Mouse (Mus musculus): ENCODE data around the gene Snapc2. TPM values are rescaled to one million over a fixed set of nuclear protein-coding genes. Genes with fewer than 3 reads are reported as not detected.

Snapc2 gene
- polyA plus RNA-seq, 1 experiment, result 19.6 TPM

GRCm38 (mm10) chr8:4258233-4258632 lies 5.4 kb downstream of the Snapc2 start:
- Histone ChIP-seq H3K4me1 (ENCODE audit: control insufficient read depth, insufficient read depth, insufficient read length) (peaks cover 13% of the 10 kb centered on the region), H3K36me3 (ENCODE audit: control insufficient read depth, insufficient read depth, low read length) (peaks cover 12% of the 10 kb centered on the region), H3K27ac (ENCODE audit: insufficient read depth, low read length) (no peak overlapping the region), H3K4me3 (ENCODE audit: extremely low read depth, insufficient read depth, insufficient read length) (peak overlapping the region; percentile 55; the same call in 1 of the 2 replicates), H3K27me3 (ENCODE audit: control insufficient read depth, insufficient read depth, low read length) (no peaks in the 10 kb centered on the region)
- peak in 1 of 2 experiments; percentile 69 for DNase-seq (ENCODE audit: low read depth in 1 of 2, low spot score in 2 of 2)
- WGBS, result 5% methylated on average over 35 of the region's 35 CpGs
- peak; percentile 80; the same call in 1 of the 2 replicates for TF ChIP-seq CTCF (IDR thresholded peaks at IDR 0.05; ENCODE audit: extremely low read depth, insufficient read depth, insufficient read length, insufficient replicate concordance)
- no peak for TF ChIP-seq POLR2A (IDR thresholded peaks at IDR 0.05; ENCODE audit: low read depth, low read length)

- WGBS, result 1% methylated on average over 29 of the region's 32 CpGs
- no peaks in the 10 kb centered on the region for H3K27me3 ChIP-seq (ENCODE audit: control insufficient read depth, insufficient read depth, low read length)
- TF ChIP-seq CTCF (IDR thresholded peaks at IDR 0.05; ENCODE audit: extremely low read depth, insufficient read depth, insufficient read length, insufficient replicate concordance), result no peak
- no peak for TF ChIP-seq POLR2A (IDR thresholded peaks at IDR 0.05; ENCODE audit: low read depth, low read length)
- DNase-seq (ENCODE audit: low read depth in 1 of 2, low spot score in 2 of 2), result no peak
- peak overlapping the region; percentile 55; the same call in 1 of the 2 replicates for H3K4me3 ChIP-seq (ENCODE audit: extremely low read depth, insufficient read depth, insufficient read length)
- H3K27ac ChIP-seq (ENCODE audit: insufficient read depth, low read length), result no peak overlapping the region
- peaks cover 12% of the 10 kb centered on the region for H3K36me3 ChIP-seq (ENCODE audit: control insufficient read depth, insufficient read depth, low read length)
- peaks cover 12% of the 10 kb centered on the region for H3K4me1 ChIP-seq (ENCODE audit: control insufficient read depth, insufficient read depth, insufficient read length)
Measured at GRCm38 (mm10) chr8:4258678-4259077, 5.8 kb downstream of the Snapc2 start.

GRCm38 (mm10) chr8:4259125-4259804 lies 6.4 kb downstream of the Snapc2 start, which contains the start of gene Ctxn1:
TSS of gene Ctxn1 (minus strand) at chr8:4259274.
- DNase-seq (ENCODE audit: low read depth in 1 of 2, low spot score in 2 of 2), result peak; percentile 58 to 94
- 12% methylated on average over 32 of the region's 33 CpGs for WGBS
- peaks cover 11% of the 10 kb centered on the region for H3K4me1 ChIP-seq (ENCODE audit: control insufficient read depth, insufficient read depth, insufficient read length)
- H3K27me3 ChIP-seq (ENCODE audit: control insufficient read depth, insufficient read depth, low read length), result no peaks in the 10 kb centered on the region
- peak within 1 kb of the TSS; percentile 55 for H3K4me3 ChIP-seq (ENCODE audit: extremely low read depth, insufficient read depth, insufficient read length)
- H3K36me3 ChIP-seq (ENCODE audit: control insufficient read depth, insufficient read depth, low read length), result peaks cover 15% of the 10 kb centered on the region
- TF ChIP-seq CTCF (IDR thresholded peaks at IDR 0.05; ENCODE audit: extremely low read depth, insufficient read depth, insufficient read length, insufficient replicate concordance), result no peak
- no peak for TF ChIP-seq POLR2A (IDR thresholded peaks at IDR 0.05; ENCODE audit: low read depth, low read length)
- no peak within 1 kb of the TSS for H3K27ac ChIP-seq (ENCODE audit: insufficient read depth, low read length)

- Histone ChIP-seq H3K4me3 (ENCODE audit: extremely low read depth, insufficient read depth, insufficient read length) (no peak overlapping the region), H3K27ac (ENCODE audit: insufficient read depth, low read length) (no peak overlapping the region), H3K4me1 (ENCODE audit: control insufficient read depth, insufficient read depth, insufficient read length) (peaks cover 11% of the 10 kb centered on the region), H3K36me3 (ENCODE audit: control insufficient read depth, insufficient read depth, low read length) (peaks cover 16% of the 10 kb centered on the region), H3K27me3 (ENCODE audit: control insufficient read depth, insufficient read depth, low read length) (no peaks in the 10 kb centered on the region)
- TF ChIP-seq POLR2A (IDR thresholded peaks at IDR 0.05; ENCODE audit: low read depth, low read length), result no peak
- TF ChIP-seq CTCF (IDR thresholded peaks at IDR 0.05; ENCODE audit: extremely low read depth, insufficient read depth, insufficient read length, insufficient replicate concordance), result no peak
- no peak for DNase-seq (ENCODE audit: low read depth in 1 of 2, low spot score in 2 of 2)
- 93% methylated on average over 4 of the region's 4 CpGs for WGBS
Measured at GRCm38 (mm10) chr8:4259805-4260170, 6.9 kb downstream of the Snapc2 start.

- 77% methylated on average over 8 of the region's 8 CpGs for WGBS
- peaks cover 11% of the 10 kb centered on the region; the same call in 1 of the 2 replicates for H3K4me1 ChIP-seq (ENCODE audit: control insufficient read depth, insufficient read depth, insufficient read length)
- H3K36me3 ChIP-seq (ENCODE audit: control insufficient read depth, insufficient read depth, low read length), result peaks cover 32% of the 10 kb centered on the region
- no peak for DNase-seq (ENCODE audit: low read depth in 1 of 2, low spot score in 2 of 2)
- no peak overlapping the region for H3K4me3 ChIP-seq (ENCODE audit: extremely low read depth, insufficient read depth, insufficient read length)
- no peak overlapping the region for H3K27ac ChIP-seq (ENCODE audit: insufficient read depth, low read length)
- TF ChIP-seq POLR2A (IDR thresholded peaks at IDR 0.05; ENCODE audit: low read depth, low read length), result no peak
- TF ChIP-seq CTCF (IDR thresholded peaks at IDR 0.05; ENCODE audit: extremely low read depth, insufficient read depth, insufficient read length, insufficient replicate concordance), result no peak
- no peaks in the 10 kb centered on the region for H3K27me3 ChIP-seq (ENCODE audit: control insufficient read depth, insufficient read depth, low read length)
Measured at GRCm38 (mm10) chr8:4263105-4263791, 10.4 kb downstream of the Snapc2 start.

- WGBS, result 92% methylated on average over 15 of the region's 15 CpGs
- H3K27me3 ChIP-seq (ENCODE audit: control insufficient read depth, insufficient read depth, low read length), result no peaks in the 10 kb centered on the region
Measured at GRCm38 (mm10) chr8:4265160-4265914, 12.5 kb downstream of the Snapc2 start.

More at GRCm38 (mm10) chr8:4265160-4265914, 12.5 kb downstream of the Snapc2 start:
- Histone ChIP-seq H3K4me1 (ENCODE audit: control insufficient read depth, insufficient read depth, insufficient read length) (no peaks in the 10 kb centered on the region), H3K27ac (ENCODE audit: insufficient read depth, low read length) (no peak overlapping the region), H3K36me3 (ENCODE audit: control insufficient read depth, insufficient read depth, low read length) (peaks cover 38% of the 10 kb centered on the region), H3K4me3 (ENCODE audit: extremely low read depth, insufficient read depth, insufficient read length) (no peak overlapping the region)
- DNase-seq (ENCODE audit: low read depth in 1 of 2, low spot score in 2 of 2), result no peak
- TF ChIP-seq POLR2A (IDR thresholded peaks at IDR 0.05; ENCODE audit: low read depth, low read length), result no peak
- no peak for TF ChIP-seq CTCF (IDR thresholded peaks at IDR 0.05; ENCODE audit: extremely low read depth, insufficient read depth, insufficient read length, insufficient replicate concordance)
